Mouse (Mus musculus) common myeloid progenitor, adult 5-6 weeks (primary cell): ENCODE measurements around the gene P4ha3. TPM values are rescaled to one million over a fixed set of nuclear protein-coding genes. Genes with fewer than 3 reads are reported as not detected.
A peak's percentile ranks its signal among the peaks of the same experiment; 100 is the strongest.

Source experiments
- ATAC-seq: replicated peaks from 2 replicates; pipeline ENCODE4 v1.8.0; 2016; ENCODE audit warnings: low read depth, mild to moderate bottlenecking, moderate TSS enrichment, inconsistent platforms; ENCODE audit not compliant: poor library complexity, severe bottlenecking
- total RNA-seq: library from RNA; stranded (forward); fragments of 200-1000, 187-1606 nt; gene quantifications from 2 replicates; pipeline ENCODE4 v1.2.3, GENCODE M21; 2017

Gene P4ha3
- total RNA-seq, 1 experiment from 2014 or later, result not detected

DNA sequence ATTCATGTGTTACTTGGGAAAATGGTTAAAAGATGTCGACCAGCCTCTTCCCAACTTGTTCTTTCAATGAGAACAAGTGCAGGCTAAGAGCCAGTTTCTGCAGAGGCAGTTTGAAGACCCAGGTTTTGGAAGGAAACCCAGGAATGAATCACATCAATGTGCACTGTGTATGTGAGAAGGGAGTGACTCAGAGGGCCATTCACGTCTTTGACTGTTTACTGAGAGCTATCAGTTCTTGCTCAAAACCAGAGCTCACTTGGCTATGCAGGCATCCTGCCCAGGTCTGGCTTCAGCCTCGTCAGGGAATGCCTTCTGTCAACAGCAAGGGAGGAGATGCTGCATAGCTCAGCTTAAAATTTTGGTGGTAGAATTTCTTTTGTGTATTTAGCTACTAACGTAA is 17.0 kb downstream of the P4ha3 start:
- no peak for ATAC-seq

- ATAC-seq, result no peak
Observed at GRCm38 (mm10) chr7:100305894-100306293, 20.6 kb downstream of the P4ha3 start.

DNA sequence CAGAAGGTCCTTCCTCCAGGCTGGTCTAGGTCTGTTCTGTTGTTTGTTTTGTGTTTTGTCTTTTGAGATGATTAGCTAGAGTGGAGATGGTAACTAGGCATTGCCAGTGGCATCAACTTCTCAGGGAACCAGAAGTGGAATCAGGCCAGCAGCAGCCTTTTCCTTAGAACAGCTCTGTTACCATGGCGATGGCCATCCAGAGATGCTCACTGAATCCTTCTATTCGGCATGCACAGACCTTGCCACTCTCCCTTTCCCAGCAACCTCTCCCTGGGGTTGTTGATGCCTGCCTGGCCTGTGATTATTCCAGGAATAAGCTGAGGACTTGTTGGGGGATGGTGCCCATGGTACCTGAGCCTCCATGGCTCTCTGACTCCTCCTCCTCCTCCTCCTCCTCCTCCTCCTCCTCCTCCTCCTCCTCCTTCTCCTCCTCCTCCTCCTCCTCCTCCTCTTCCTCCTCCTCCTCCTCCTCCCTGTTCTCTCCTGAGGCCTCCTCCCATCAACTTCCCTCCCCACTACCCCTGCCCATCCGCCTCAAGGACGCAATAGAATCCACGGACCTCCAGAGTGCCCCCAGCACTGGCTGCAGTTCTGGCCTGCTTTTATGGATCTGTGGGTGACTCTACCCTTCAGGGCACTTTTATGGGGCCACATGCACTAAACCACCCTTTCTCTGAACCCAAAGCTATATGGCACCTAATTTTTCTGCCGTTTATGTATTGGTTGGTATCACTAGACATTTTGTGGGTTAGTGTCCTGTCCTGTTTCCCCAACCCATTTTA is 22.7 kb downstream of the P4ha3 start:
- no peak for ATAC-seq

DNA sequence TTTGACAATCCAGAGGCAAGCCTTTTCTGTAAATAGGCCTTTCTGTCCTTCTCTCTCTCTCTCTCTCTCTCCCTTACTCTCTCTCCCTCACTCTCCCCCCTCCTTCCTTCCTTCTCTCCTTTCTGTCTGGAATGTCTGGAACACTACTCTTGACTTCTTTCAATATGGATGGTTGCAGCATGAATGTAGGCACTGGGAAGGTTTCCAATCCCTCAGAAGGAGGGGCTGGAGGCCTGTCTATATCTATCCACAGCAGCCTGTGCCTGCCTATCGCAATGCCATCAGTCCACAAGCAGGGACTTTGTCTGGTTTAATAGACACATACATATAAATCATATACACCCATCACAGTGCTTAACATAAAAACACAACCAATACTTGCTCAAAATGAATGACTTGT is 23.9 kb downstream of the P4ha3 start:
- no peak for ATAC-seq

DNA sequence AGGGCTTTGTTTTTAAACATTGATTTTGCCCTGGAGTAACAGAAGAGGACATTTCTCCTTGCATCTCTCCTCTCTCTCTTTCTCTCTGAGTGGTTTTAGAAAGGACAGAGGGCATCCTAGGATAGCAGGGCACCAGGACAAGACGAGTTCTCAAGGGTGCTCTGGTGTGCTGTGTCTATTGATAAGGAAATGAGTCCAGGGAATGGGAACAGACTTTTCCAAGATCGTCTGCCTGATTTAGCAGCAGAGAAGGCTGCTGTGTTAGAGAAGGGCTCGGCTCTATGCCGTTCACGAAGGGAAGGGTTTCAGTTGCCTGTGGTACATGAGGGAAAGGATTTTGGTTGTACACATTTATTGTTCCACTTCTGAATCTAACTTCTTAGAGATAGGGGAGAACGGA is 24.4 kb downstream of the P4ha3 start:
- no peak for ATAC-seq

DNA sequence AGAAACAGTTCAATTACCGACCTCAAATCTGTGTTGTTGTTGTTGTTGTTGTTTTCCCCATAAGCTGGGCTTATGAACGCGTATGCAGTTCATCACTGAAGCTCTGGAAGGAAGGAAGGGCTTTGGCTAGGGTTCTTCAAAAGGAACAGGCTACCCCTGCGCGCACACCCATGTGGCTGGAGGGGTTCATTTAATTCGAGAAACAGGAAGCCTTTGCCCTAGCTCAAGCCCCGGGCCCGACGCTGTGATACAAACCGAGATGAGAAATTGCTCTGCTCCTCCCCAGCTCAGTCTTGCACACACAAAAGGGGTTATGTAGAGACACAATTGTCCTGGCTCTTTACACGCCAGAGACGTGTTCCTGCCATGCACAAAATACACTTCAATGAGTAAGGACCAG is 25.0 kb downstream of the P4ha3 start:
- no peak for ATAC-seq

DNA sequence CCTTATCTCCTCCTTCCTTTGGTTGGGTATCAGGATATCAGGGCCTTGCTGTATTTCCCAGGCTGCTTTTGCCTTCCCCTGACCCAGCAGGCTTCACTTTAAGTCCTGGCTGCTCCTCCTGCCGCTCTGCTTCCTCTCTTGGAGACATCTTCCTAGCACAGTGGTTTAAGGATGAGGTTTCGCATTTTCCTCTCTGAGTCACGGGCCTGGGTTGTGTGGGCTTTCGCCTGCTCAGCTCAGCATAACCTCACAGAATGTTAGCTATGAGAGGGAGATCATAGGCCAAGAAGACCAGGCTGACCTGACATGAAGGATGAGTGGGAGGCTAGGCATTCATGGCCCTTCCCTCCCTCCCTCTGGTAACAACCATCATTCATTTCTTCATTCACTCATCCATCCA is 27.4 kb downstream of the P4ha3 start:
- ATAC-seq, result no peak

DNA sequence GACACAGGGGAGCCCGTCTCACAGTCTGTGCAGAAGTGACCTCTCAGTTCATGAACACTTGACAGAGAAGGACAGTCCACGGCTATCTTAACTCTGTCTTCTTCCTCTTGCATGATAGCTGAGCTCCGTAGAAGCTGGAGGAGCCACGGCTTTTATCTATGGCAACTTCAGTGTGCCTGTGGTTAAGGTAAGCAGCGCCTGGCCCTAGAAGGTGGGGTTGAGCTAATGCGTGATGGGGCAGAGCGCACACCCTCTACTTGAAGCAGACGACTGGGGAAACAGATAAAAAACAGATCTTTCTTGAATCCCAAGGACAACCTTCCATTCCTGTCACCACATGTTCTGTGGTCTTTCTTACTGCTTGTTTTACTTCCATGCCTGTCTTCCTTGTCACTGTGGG is 31.6 kb downstream of the P4ha3 start:
- ATAC-seq, result peak; percentile 52; the same call in 1 of the 2 replicates

GRCm38 (mm10) chr7:100317534-100317933 is 32.2 kb downstream of the P4ha3 start:
- ATAC-seq, result no peak

GRCm38 (mm10) chr7:100323721-100324120 is 38.4 kb downstream of the P4ha3 start:
- no peak for ATAC-seq

DNA sequence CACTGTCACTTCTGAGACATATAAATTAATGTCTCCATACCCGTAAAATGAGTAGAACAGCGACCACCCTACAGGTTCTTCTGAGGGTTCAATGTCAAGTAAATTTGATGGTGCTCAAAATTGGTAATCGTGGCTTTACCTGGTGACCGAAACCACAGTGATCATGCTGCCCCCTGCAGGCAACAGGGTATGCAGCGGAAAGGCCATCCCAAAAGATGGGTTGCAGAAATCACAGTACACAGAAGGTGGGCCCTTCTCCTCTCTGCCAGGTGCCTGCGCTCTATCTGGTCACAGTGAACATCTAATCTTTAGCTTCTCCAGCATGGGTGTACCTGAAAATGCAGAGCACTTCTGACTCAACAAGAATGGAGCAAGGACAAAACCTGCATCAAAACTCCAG is 40.2 kb downstream of the P4ha3 start:
- ATAC-seq, result no peak; the same call in 1 of the 2 replicates

DNA sequence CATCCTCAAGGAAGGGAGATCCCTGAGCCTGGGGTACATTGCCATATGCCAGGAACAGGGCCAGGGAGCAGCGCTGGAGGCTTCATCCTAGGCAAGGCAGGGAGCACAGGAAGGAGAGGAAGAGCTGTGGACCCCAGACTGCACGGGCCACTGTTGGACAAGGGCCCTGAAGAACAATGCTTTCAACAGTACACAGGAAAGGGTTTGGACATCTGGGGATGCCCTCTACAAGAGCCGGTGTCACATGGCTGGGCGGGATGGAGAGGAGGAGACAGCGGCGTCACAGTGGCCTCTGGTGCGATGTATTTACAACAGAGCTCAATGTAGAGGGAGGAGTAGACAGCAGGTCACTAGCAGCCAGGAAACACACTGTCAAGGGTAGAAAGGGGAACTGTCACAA is 42.2 kb downstream of the P4ha3 start:
- ATAC-seq, result no peak

- ATAC-seq, result no peak
Observed at GRCm38 (mm10) chr7:100328636-100329035, 43.3 kb downstream of the P4ha3 start.

- no peak for ATAC-seq
Observed at GRCm38 (mm10) chr7:100331269-100331668, 45.9 kb downstream of the P4ha3 start.

- ATAC-seq, result no peak
Observed at GRCm38 (mm10) chr7:100335921-100336320, 50.6 kb downstream of the P4ha3 start.

GRCm38 (mm10) chr7:100354984-100355383 is 69.7 kb downstream of the P4ha3 start:
- no peak for ATAC-seq

- no peak for ATAC-seq
Observed at GRCm38 (mm10) chr7:100356324-100356723, 71.0 kb downstream of the P4ha3 start.

DNA sequence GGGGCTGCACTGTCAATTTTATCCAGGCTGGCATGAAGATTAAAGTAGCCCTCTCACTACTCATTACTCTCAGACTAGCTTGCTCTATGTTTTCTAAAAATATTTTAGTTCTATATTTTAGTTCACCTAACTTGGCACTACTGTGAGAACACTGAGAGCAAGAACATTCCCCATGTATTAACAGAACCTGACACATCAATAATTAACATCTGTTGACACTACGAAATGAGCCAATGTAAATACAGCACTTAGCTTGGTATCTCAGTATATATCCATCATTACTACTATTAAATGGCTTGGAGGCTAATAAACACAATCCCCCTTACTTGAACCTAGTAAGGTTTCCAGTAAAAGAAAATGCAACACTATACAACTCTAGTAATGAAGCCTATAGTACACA is 71.4 kb downstream of the P4ha3 start:
- ATAC-seq, result no peak

DNA sequence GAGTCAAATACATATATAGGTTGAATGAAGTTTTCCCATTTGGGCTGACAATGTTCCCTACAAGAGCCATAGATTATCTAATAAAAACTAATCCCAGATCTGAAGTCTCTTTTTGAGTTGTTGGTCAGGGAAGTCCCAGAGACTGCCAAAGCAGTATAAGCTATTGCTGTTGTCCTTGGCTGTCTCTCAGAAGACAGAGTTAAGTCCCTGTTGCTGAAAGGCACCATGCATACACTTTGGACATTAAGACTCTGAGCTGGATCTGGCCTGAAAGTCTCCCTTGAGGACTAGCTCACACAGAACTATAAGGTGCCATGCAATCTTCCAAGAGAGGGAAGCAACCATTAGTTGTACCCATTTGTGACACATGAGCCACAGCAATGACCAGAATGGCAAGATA is 72.5 kb downstream of the P4ha3 start:
- no peak for ATAC-seq

- ATAC-seq, result no peak
Observed at GRCm38 (mm10) chr7:100363162-100363561, 77.8 kb downstream of the P4ha3 start.

GRCm38 (mm10) chr7:100364888-100365287 is 79.6 kb downstream of the P4ha3 start:
- ATAC-seq, result peak; percentile 88
